Mouse (Mus musculus): ENCODE data around the gene Pik3r2.

Pik3r2 gene

DNA sequence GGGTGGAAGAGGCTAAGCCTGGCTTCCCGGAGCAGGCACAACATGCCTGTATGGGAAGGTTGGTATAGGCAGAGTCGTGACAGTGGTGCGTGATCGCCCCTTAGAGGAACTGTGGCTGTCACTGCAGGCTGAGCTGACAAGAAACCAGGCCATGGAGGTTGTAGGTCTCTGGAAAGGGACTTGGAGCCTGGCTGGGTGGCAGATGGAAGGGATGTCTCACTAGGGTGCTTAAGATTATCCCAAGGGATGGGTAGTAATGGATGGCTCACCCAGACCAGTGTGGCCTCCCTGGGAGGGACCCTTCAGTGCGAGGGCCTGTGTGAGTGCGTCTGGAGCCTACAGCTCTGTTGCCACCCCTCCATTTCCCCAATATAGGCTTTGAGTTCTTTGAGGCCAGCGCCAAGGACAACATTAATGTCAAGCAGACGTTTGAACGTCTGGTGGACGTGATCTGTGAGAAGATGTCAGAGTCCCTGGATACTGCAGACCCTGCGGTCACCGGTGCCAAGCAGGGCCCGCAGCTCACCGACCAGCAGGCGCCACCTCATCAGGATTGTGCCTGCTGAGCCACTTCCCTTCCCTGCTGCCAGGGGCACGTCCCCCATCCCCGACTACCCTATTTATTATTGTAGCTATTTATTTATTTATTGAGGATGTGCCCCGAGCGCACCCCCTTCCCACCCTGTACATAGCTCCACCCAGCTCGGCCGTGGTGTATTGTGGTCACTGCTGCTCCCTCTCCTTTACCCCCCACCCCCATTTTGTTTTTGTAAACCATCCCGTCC, 18.8 kb downstream of the Pik3r2 start:
- DNase-seq (ENCODE audit: low read depth): no peak

DNA sequence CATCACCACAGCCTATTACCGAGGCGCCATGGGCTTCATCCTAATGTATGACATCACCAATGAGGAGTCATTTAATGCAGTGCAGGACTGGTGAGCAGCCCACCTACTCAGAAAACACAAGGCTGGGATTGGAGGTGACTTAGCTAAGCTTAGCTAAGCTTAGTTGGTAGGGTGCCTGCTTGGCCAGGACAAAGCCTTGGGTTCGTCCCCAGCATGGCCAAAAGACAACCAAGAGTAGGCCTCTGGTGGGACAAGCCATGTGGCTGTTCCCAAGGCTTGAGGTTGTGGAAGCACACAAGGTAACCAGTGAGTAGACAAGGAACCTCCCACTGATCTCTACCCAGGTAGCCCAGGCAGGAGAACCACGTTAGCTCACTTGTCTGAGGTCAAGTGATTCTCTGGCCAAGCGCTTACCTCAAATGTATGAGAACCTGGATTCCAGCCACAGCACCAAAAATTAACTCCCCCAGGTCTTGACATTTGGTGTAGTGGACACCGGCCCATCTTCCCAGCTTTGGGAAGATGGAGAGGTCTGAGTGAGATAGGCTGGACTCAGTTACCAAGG, 20.0 kb downstream of the Pik3r2 start:
- no peak for DNase-seq (ENCODE audit: low read depth)

DNA sequence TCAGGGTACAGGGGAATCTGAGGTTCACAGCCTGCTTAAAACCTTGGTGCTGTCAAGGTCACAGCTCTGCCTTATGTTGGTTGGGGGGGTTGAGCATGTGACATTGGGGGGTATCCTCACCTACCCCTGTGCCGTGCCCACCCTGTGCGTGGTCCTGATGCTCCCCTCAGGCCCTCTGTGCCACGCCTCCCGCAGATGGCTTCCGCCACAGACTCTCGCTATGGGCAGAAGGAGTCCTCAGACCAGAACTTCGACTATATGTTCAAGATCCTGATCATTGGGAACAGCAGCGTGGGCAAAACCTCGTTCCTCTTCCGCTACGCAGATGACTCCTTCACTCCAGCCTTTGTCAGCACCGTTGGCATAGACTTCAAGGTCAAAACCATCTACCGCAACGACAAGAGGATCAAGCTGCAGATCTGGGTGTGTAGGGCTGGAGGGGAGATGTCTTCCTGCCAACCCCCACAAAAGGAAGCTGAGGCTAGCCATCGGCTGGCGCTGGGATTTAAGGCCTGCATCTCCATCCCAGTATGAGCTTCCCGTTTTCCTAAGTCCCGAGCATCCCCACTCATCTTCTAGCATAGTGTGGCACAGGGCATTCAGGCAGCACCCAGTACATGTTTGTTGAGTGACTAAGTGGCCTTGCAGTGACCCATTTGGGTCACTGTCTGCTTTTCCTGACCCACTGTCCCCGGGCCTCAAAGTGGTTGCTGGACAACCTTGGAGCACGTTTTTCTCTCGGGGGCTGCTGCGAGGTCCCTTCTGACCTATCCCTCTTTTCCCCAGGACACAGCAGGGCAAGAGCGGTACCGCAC, 20.6 kb downstream of the Pik3r2 start:
- DNase-seq (ENCODE audit: low read depth): no peak

DNA sequence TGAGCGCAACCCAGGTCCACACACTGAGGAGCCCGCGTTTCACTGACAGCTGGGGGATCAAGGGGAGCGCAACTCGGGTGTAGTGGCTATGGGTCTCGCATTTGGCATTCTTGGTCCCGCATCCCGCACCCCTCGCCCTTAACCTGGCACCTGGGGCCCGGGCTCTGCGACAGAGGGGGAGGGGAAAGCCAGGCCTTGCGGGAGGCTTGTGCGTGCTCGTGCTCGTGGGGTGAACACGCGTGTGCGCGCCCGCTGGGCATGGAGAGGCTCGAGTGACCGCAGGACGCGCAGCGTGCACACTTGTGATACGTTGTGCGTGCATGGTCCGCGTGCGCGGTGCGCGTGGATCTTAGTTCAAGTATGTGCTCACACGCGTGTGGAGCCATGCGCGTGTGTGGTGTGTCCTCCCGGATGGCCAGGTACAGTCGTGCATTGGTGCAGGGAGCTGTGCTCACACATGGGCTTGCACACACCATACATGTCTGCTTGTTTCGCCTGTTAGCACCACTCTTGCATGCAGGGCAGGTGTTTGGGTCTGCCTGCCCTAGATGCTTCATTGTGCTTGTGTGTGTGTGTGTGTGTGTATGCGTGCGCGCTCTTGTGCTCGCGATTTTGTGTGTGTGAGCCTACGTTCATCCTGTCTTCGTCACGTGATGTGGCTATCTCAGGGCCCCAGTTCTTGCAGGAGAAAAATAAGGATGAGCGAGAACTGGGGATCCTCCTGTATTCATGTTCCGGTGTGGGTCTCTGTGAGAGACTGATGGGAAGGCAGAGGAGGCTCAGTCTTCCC, 21.4 kb downstream of the Pik3r2 start:
- DNase-seq (ENCODE audit: low read depth): no peak

DNA sequence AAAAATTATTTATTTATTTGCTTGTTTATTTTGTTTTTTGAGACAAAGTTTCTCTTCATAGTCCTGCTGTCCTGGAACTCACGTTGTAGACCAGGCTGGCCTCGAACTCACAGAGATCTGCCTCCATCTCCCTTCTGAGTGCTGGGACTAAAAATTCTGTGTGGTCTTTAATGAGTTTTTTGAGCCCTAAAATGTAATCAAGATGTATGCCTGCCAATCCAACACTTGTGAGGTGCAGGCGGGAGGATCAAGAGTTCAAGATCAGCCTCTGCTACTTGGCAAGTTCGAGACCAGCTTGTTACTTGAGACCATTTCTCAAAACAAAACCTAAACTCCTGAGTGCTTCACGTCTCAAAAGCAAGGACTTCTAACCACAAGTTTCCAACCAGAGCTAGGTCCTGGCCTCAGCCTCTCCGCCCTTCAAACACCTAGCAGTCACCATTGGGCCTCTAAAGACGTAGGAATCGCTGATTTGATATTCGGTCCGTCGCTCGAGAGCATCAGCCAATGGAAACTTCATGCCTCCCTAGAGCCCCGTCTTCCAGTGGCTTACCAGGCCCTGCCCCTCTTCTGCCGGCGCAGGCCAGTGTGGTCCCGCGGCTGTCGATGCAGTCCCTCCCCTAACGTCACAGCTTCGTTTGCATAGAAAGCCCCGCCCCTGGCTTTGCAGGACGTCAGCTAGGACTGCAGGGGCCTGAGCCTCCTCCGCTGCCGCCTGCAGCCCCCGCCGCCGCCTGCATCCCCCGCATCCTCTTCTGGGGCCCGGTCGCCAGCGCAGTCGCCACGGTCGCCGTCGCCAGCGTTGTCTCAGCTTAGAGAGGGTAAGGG, 22.3 kb downstream of the Pik3r2 start, which contains the start of gene Rab3a:
Gene Rab3a (plus strand): TSS at position 637 of the 828 bp plus-strand sequence.
- DNase-seq (ENCODE audit: low read depth): peak; percentile 97

DNA sequence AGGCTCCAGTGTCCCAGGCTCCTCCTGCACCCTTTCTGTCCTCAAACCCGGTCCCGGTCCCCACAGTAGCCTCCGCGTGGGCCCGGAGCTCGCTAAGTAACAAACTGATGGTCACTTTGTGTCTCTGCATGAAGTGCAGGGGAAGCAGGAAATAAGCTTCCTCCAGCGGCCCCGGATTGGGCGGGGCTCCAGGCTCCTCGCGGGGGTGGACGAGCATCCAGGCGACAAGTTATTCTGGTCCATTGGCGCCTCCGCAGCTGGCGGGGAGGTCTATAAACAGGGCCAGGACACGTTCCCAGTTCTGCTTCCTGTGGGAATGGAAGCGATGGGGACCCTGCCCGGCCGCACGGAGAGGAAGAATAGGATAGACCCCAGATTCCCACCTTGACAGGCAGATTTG, 23.4 kb downstream of the Pik3r2 start:
- no peak for DNase-seq (ENCODE audit: low read depth)

DNA sequence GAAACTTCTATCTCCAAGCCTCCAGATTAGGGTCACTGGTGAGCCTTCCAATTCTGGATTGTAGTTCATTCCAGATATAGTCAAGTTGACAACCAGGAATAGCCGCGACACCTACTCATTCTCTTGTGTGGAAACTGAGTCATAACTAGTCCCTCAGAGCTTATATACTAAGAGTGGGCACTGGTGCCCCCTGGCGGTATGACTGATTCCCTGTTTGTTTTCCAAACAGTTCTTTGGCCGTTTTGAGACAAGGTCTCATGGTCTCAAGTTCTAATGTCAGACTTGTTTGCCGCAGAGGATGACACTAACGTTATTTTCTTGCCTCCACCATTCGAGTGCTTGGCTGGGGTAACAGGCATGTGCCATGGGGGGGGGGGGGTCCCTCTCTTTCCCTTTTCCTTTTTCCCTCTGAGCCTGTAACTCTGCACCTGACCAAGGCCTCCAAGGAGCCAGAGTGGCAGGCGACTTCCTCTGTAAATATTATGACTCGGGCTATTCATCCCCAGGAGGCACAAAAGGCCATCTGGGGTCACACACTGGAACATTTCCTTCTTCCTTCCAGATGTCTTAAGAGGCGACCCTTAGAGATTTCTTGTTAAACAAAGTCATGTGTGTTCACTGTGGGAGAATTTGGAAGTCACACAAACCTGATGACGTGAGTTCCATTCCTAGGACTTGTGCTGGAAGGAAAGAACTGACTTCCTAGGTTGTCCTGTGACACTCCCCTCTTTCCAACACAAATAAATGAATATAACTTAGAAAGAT, 24.3 kb downstream of the Pik3r2 start:
- no peak for DNase-seq (ENCODE audit: low read depth)

DNA sequence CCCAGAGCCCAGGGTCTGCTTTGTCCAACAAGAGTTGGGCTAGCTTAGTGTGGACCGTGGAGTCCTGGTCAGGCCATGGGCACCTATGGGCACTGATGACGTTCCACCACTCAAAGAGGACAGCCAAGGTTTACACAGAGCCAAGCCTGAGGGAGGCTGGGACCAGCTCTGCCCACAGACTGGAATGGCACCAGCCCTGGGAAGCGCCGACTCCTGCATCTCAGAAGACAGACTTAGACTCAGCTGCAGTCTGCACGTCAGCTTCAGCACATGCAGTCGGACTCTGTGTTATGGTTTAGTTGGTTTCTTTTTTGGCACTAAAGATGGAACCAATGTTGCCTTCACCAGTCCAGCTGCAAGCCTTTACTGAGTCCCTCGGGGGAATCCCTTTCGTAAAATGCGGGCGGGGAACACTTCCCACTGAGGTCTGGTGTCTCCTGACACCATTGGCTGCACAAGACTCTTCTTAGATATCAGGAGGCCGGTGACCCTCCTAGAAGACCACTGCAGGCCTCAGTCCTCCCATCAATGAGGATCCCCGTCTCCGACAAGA, 26.3 kb downstream of the Pik3r2 start:
- DNase-seq (ENCODE audit: low read depth): no peak

DNA sequence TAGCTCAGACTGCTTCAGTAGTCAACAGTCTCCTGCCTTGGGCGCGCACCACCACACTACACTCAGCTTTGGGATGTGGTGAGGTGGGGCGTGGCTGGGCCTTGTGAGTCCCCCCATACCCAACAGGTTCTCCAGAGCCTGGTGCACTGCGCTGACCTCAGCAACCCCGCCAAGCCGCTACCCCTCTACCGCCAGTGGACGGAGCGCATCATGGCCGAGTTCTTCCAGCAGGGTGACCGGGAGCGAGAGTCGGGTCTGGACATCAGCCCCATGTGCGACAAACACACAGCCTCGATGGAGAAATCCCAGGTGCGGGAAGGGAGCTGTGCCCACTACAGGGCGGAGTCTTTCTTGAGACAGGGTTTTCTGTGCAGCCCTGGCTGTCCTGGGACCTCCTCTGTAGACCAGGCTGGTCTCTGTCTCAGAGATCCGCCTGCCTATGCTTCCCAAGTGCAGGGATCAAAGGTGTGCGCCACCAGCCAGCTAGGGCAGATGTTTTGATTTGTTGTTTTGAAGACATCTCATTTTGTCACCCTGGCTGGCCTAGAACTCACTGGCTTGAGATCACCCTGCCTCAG, 27.3 kb downstream of the Pik3r2 start:
- DNase-seq (ENCODE audit: low read depth): no peak

DNA sequence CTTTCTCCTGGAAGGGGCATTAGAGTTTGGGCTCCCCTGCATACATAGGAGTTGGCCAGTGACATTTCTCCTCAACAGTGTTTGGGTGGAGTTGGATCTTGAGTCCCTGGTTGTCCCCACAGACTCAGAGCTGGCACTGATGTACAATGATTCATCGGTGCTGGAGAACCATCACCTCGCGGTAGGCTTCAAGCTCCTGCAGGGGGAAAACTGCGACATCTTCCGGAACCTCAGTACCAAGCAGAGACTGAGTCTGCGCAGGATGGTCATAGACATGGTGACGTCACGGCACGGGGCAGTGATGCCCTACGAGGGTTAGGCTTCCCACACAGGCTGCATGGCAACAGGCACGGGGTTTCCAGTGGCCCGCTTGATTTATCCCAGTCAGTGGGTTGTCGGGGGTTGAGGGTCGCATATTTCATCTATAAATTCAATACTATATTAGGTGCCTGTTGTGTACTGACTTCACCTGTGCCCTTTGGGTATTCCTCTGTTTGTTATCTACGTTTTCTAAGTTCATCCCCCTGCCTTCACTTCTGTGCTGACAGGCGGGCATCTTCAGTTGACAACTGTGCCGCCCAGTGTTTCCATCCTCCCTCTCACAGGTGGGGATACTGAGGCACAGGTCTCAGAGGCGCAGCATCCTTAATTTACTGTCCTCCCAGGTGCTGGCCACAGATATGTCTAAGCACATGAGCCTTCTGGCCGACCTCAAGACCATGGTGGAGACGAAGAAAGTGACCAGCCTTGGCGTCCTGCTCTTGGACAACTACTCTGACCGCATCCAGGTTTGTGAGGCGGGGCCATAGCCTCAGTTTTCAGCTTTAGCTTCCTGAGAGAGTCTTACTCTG, 28.0 kb downstream of the Pik3r2 start:
- no peak for DNase-seq (ENCODE audit: low read depth)

DNA sequence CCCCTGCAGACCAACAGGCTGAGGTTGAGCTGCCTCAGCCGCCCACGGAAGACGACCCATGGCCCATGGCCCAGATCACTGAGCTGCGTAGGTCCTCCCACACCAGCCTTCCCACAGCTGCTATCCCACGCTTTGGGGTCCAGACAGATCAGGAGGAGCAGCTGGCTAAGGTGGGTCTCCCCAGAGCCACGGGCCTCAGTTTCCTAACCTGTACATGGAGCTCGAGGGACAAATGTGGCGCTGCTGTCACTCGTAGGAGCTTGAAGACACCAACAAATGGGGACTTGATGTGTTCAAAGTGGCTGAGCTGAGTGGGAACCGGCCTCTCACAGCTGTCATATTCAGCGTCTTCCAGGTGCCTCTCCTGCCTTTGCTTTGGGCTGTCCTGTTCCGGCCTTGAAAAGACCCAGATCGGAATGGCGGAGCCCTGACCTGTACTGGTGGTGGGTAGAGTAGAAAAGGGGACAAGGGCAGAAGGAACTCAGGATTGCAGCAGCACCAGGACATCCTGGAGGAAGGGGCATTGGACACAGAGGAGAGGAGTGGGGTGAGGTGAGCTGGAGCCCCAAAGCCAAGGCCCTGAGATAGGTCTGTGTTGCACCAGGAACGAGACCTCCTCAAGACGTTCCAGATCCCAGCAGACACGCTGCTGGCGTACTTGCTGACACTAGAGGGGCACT, 29.2 kb downstream of the Pik3r2 start:
- no peak for DNase-seq (ENCODE audit: low read depth)

DNA sequence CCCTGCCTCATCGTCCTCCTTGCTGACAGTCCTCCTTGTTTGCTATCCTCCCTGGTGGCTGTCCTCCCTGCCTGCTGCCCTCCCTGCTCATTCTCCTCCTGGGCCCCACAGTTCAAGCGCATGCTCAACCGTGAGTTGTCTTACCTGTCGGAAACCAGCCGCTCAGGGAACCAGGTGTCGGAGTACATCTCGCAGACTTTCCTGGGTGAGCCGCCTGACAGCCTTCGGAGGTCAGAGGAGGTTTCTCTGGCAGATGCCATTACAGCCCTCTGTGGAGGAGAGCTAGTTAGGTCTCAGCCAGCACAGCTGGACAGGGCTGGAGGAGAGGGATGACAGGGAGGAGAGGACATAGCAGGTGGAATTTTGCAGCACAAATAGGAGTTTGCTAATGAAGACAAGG, 29.8 kb downstream of the Pik3r2 start:
- no peak for DNase-seq (ENCODE audit: low read depth)

DNA sequence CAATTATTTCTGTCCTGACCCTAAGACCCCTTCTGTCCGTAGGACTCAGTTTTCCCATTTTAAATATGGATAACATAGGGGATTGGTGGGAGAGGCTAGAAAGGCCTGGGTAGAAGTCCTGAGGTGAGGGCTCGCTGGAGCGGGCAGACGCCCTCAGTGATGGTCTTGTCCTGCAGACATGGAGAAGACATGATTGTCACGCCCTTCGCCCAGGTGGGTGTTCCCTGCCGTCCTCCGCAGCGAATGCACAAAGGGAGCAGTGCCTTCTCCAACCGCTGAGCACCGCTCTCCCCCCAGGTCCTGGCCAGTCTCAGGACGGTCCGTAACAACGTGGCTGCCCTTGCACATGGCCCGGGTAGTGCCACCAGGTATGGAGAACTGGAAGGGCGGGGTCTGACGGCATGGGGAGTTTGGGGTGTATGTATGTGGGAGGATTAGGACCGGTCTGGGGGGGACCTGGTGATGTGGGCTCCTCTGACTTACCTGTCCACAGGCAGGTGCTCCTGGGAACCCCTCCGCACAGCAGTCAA, 30.8 kb downstream of the Pik3r2 start:
- no peak for DNase-seq (ENCODE audit: low read depth)

DNA sequence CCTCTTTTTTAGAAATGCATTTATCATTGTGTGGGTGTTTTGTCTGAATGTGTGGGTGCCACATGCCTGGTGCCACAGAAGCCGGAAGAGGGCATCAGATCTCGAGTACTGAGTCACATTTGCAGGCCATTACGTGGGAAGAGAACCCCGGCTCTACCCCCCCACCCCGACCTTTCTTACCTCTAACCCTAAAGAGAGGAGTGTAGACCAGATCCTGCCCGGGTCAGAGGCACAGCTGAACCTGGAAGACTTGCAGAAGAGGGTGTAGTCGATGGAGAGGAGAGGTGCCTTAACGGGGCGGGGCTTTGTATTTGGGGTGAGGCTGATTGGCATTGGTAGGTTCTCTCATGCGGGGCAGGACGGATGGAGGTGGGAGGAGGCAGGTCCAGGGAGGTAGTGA, 31.7 kb downstream of the Pik3r2 start:
- no peak for DNase-seq (ENCODE audit: low read depth)

DNA sequence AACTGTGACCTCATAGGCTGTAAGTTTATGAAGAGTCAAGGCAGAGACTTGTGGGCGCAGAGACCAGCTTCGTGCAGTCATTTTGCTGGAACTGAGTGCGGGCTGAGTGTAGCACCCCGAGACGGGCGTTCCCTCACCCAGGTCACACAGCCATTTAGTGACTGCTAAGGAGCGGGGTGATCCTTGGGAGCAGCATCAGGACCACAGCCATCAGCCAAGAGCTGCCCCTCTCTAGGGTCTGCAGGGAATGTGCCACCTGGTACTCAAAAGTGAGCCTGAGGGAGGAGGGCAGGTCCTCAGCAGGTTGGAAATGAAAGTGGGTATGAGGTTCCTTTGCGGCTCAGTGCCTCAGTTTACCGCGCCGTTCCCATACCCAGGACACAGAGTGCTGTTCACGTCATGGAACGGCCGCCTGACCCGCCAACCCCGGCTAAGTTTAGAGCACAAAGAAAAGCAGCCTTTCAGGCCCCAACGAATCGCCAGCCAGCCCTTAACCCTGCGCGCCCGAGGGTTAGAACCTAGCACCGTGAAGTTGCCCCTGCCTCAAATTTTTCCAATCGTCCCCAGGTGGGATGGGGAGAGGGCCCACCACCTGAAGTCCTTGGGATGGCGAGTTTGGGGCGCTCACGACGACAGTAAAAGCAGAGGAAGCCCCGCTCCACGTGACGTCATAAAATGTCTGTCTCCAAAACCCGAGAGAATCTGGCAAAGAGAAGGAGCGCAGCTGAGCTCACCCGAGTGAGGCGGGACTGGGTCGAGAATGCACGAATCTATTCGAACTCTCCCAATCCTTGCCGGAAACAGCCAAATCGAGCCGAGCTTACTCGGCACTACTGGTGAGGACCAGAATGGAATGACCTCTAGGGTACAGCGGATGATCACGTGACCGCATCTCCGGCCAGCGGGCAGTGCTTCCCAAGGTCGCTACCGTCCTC, 32.6 kb downstream of the Pik3r2 start:
- DNase-seq (ENCODE audit: low read depth): no peak

DNA sequence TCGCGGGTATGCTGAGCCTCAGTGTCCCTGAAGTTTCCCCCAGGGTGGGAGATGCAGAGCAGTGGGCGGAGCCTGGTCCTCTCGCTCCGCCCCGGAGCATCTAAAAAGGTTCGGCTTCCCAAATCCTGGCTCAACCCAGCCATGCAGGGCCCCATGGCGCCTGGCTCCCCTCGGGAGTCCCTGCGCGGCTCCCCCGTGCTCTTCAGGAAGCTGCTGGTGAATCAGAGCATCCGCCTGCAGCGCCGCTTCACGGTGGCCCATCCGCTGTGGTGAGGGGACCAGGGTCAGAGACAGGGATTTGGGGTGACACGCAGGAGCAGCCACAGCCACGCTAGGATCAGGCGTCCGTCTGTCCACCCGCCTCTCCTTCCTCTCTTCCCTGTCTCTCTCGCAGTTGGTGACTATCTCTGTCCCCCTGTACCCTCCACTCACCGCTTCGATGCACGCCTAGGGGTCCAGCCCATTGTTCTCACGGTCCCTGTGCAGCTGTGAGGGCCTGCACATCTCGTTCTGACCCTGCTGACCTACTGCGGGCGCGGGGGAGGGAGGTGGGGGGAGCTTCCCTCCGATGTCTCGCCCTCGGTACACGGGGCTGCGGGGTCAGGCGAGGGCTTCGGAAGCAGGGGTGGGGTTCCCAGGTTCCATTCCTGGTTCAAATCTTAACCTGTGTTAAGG, 33.4 kb downstream of the Pik3r2 start:
- no peak for DNase-seq (ENCODE audit: low read depth)
